Mouse (Mus musculus) heart, postnatal 0 days (tissue): ENCODE measurements around the gene Sh3bgrl2. TPM values are rescaled to one million over a fixed set of nuclear protein-coding genes. Genes with fewer than 3 reads are reported as not detected.

Source experiments
- ATAC-seq: fragments of 200-750 bp; cut with Nextera tagmentation; 2 replicates; pipeline ENCODE4 v1.8.0; 2017; ENCODE audit warnings: low read depth, moderate number of reproducible peaks, moderate library complexity; ENCODE audit not compliant: insufficient read depth
- DNase-seq: peaks from one replicate; pipeline ENCODE4 v3.0.0-alpha.2; 2016; ENCODE audit warnings: low spot score
- H3K27ac ChIP-seq: fragments of 300-500 bp; sonication (generic); 2 replicates; pipeline ENCODE4 v1.5.1; 2014; ENCODE audit warnings: low read depth, mild to moderate bottlenecking
- H3K27me3 ChIP-seq: fragments of 300-500 bp; sonication (generic); 2 replicates; pipeline ENCODE4 v1.6.1; 2014; ENCODE audit warnings: low read length, mixed read lengths; ENCODE audit not compliant: control insufficient read depth, insufficient read depth
- H3K36me3 ChIP-seq: fragments of 300-500 bp; sonication (generic); replicated peaks from 2 replicates; pipeline ENCODE4 v1.6.1; 2014; ENCODE audit warnings: low read length, mixed read lengths; ENCODE audit not compliant: control insufficient read depth, insufficient read depth
- H3K4me1 ChIP-seq: fragments of 300-500 bp; sonication (generic); 2 replicates; pipeline ENCODE4 v1.6.1; 2014; ENCODE audit warnings: antibody characterized with exemption; ENCODE audit not compliant: control insufficient read depth, insufficient read depth
- H3K4me2 ChIP-seq: fragments of 300-500 bp; sonication (generic); 2 replicates; pipeline ENCODE4 v1.6.1; 2014; ENCODE audit warnings: low read depth, mild to moderate bottlenecking, low read length, moderate library complexity
- H3K4me3 ChIP-seq: fragments of 300-500 bp; sonication (generic); 2 replicates; pipeline ENCODE4 v1.5.1; 2014; ENCODE audit warnings: low read depth, low read length
- H3K9ac ChIP-seq: fragments of 300-500 bp; sonication (generic); replicated peaks from 2 replicates; pipeline ENCODE4 v1.6.1; 2014; ENCODE audit warnings: low read depth, low read length, mixed read lengths
- H3K9me3 ChIP-seq: fragments of 300-500 bp; sonication (generic); replicated peaks from 2 replicates; pipeline ENCODE4 v1.6.1; 2016; ENCODE audit warnings: low read length; ENCODE audit not compliant: control insufficient read depth
- CTCF ChIP-seq: IDR thresholded peaks from 2 replicates; pipeline ENCODE4 v1.5.1; 2016; ENCODE audit warnings: antibody characterized with exemption, control low read depth, low read depth
- EP300 ChIP-seq: IDR thresholded peaks from 2 replicates; pipeline ENCODE4 v1.6.1; 2016; ENCODE audit warnings: antibody characterized with exemption, low read depth
- WGBS: fragments of 180-500 bp; shearing (Covaris S2); extraction: QIAGEN DNeasy Blood & Tissue Kit; methylation state at CpG from one replicate; pipeline ENCODE4 v1.1.7; 2014; 5-methylcytosine and 5-hydroxymethylcytosine counted together
- polyA plus RNA-seq: library from polyadenylated mRNA; unstranded; fragments of >200 nt; fragmentation: Nextera tagmentation; extraction: Ambion mirVana; gene quantifications from 2 replicates; pipeline ENCODE4 v1.2.1, GENCODE M21; 2015
- total RNA-seq: library from RNA; depleted of rRNA; stranded (reverse); fragments of >200 nt; gene quantifications from 2 replicates; pipeline ENCODE4 v1.2.3, GENCODE M21; 2014; ENCODE audit warnings: low replicate concordance

The Sh3bgrl2 gene
- total and polyA plus RNA-seq, 2 experiments from 2014 or later: 3.8 to 5.7 TPM

GRCm38 (mm10) chr9:83656960-83657651, 109.0 kb downstream of the Sh3bgrl2 start:
- Histone ChIP-seq H3K4me2 (no peak overlapping the region), H3K4me3 (no peak overlapping the region)
- TF ChIP-seq CTCF (no peak), EP300 (no peak)

GRCm38 (mm10) chr9:83657652-83658002, 109.5 kb downstream of the Sh3bgrl2 start:
- WGBS: 47% methylated on average over 6 of the region's 6 CpGs
- Histone ChIP-seq H3K4me1 (no peaks in the 10 kb centered on the region), H3K27me3 (no peaks in the 10 kb centered on the region), H3K9me3 (0 out of 2 replicates have a peak, but pooled peaks cover 4% of the 10 kb centered on the region), H3K4me3 (no peak overlapping the region), H3K36me3 (no peaks in the 10 kb centered on the region), H3K9ac (no peak overlapping the region), H3K27ac (no peak overlapping the region), H3K4me2 (no peak overlapping the region)
- DNase-seq (no peak), ATAC-seq (no peak)
- TF ChIP-seq CTCF (no peak), EP300 (no peak)

More at GRCm38 (mm10) chr9:83656960-83657651, 109.0 kb downstream of the Sh3bgrl2 start:
- Histone ChIP-seq H3K9ac (no peak overlapping the region), H3K27me3 (no peaks in the 10 kb centered on the region), H3K4me1 (no peaks in the 10 kb centered on the region), H3K9me3 (0 out of 2 replicates have a peak, but pooled peaks cover 4% of the 10 kb centered on the region), H3K27ac (no peak overlapping the region), H3K36me3 (no peaks in the 10 kb centered on the region)
- DNase-seq (no peak), ATAC-seq (no peak)
- 24% methylated on average over 8 of the region's 8 CpGs for WGBS

GRCm38 (mm10) chr9:83659081-83659480, 111.0 kb downstream of the Sh3bgrl2 start:
- Histone ChIP-seq H3K9ac (no peak overlapping the region), H3K36me3 (no peaks in the 10 kb centered on the region), H3K4me2 (no peak overlapping the region), H3K4me1 (no peaks in the 10 kb centered on the region), H3K4me3 (no peak overlapping the region), H3K9me3 (0 out of 2 replicates have a peak, but pooled peaks cover 4% of the 10 kb centered on the region), H3K27me3 (no peaks in the 10 kb centered on the region), H3K27ac (no peak overlapping the region)
- no peak for ATAC-seq
- TF ChIP-seq CTCF (no peak), EP300 (no peak)
- DNase-seq: no peak
- 89% methylated on average over 2 of the region's 2 CpGs for WGBS

- WGBS: 66% methylated on average over 5 of the region's 5 CpGs
- TF ChIP-seq EP300: no peak
- TF ChIP-seq CTCF: no peak
- no peaks in the 10 kb centered on the region for H3K27me3 ChIP-seq
- no peak overlapping the region for H3K9ac ChIP-seq
- no peaks in the 10 kb centered on the region for H3K4me1 ChIP-seq
- H3K36me3 ChIP-seq: no peaks in the 10 kb centered on the region
- H3K4me2 ChIP-seq: no peak overlapping the region
- DNase-seq: no peak
- ATAC-seq: no peak
- no peak overlapping the region for H3K4me3 ChIP-seq
- H3K27ac ChIP-seq: no peak overlapping the region
- H3K9me3 ChIP-seq: 0 out of 2 replicates have a peak, but pooled peaks cover 4% of the 10 kb centered on the region
Observed at GRCm38 (mm10) chr9:83661811-83662210, 113.7 kb downstream of the Sh3bgrl2 start.

GRCm38 (mm10) chr9:83663981-83664897, 116.1 kb downstream of the Sh3bgrl2 start:
- Histone ChIP-seq H3K9me3 (0 out of 2 replicates have a peak, but pooled peaks cover 4% of the 10 kb centered on the region), H3K4me1 (no peaks in the 10 kb centered on the region), H3K4me3 (peak overlapping the region; percentile 47), H3K36me3 (no peaks in the 10 kb centered on the region), H3K9ac (peak overlapping the region; percentile 50; the same call in 1 of the 2 replicates), H3K4me2 (peak overlapping the region; percentile 68), H3K27ac (no peak overlapping the region), H3K27me3 (no peaks in the 10 kb centered on the region)
- ATAC-seq: no peak
- TF ChIP-seq EP300: no peak
- 31% methylated on average over 24 of the region's 33 CpGs for WGBS
- no peak for DNase-seq
